Mouse (Mus musculus) kidney, postnatal 25 days (tissue): Measurements from ENCODE around the gene Cmtr1.
A peak's percentile ranks its signal among the peaks of the same experiment; 100 is the strongest.

Experiments used
- DNase-seq, 2 experiments: peaks; one replicate each; pipeline ENCODE4 v3.0.0; 2021; ENCODE audit warnings: mixed read lengths in 2 of 2

The Cmtr1 gene

GRCm38 (mm10) chr17:29669936-29670335 is 9.5 kb downstream of the Cmtr1 start:
- DNase-seq: no peak

GRCm38 (mm10) chr17:29671021-29671420 is 10.6 kb downstream of the Cmtr1 start:
- DNase-seq: no peak

GRCm38 (mm10) chr17:29673325-29673724 is 12.9 kb downstream of the Cmtr1 start:
- DNase-seq: no peak

- no peak for DNase-seq
Observed at GRCm38 (mm10) chr17:29678526-29678925, 18.1 kb downstream of the Cmtr1 start.

- no peak for DNase-seq
Observed at GRCm38 (mm10) chr17:29679038-29679767, 18.8 kb downstream of the Cmtr1 start.

GRCm38 (mm10) chr17:29680174-29680573 is 19.8 kb downstream of the Cmtr1 start:
- DNase-seq: peak; percentile 62 to 69

- no peak for DNase-seq
Observed at GRCm38 (mm10) chr17:29680921-29681320, 20.5 kb downstream of the Cmtr1 start.

GRCm38 (mm10) chr17:29681669-29682068 is 21.3 kb downstream of the Cmtr1 start:
- DNase-seq: no peak

GRCm38 (mm10) chr17:29682261-29682660 is 21.9 kb downstream of the Cmtr1 start:
- DNase-seq: no peak

GRCm38 (mm10) chr17:29683127-29683526 is 22.7 kb downstream of the Cmtr1 start:
- no peak for DNase-seq

GRCm38 (mm10) chr17:29684275-29684674 is 23.9 kb downstream of the Cmtr1 start:
- no peak for DNase-seq

- no peak for DNase-seq
Observed at GRCm38 (mm10) chr17:29686771-29687170, 26.4 kb downstream of the Cmtr1 start.

- DNase-seq: no peak
Observed at GRCm38 (mm10) chr17:29687373-29687772, 27.0 kb downstream of the Cmtr1 start.

GRCm38 (mm10) chr17:29688610-29689009 is 28.2 kb downstream of the Cmtr1 start:
- DNase-seq: no peak

- no peak for DNase-seq
Observed at GRCm38 (mm10) chr17:29690257-29690656, 29.9 kb downstream of the Cmtr1 start.

GRCm38 (mm10) chr17:29692827-29693226 is 32.4 kb downstream of the Cmtr1 start:
- no peak for DNase-seq

- DNase-seq: no peak
Observed at GRCm38 (mm10) chr17:29693571-29693970, 33.2 kb downstream of the Cmtr1 start.

- no peak for DNase-seq
Observed at GRCm38 (mm10) chr17:29694516-29694915, 34.1 kb downstream of the Cmtr1 start.

GRCm38 (mm10) chr17:29696940-29697339 is 36.5 kb downstream of the Cmtr1 start:
- DNase-seq: no peak

- no peak for DNase-seq
Observed at GRCm38 (mm10) chr17:29698421-29698820, 38.0 kb downstream of the Cmtr1 start.

- DNase-seq: no peak
Observed at GRCm38 (mm10) chr17:29700573-29700972, 40.2 kb downstream of the Cmtr1 start.

GRCm38 (mm10) chr17:29702938-29703710 is 42.7 kb downstream of the Cmtr1 start:
- DNase-seq: no peak

- peak; percentile 54 to 66 for DNase-seq
Observed at GRCm38 (mm10) chr17:29704781-29705180, 44.4 kb downstream of the Cmtr1 start.

GRCm38 (mm10) chr17:29705881-29706280 is 45.5 kb downstream of the Cmtr1 start:
- peak in 1 of 2 experiments; percentile 49 for DNase-seq
